Mouse (Mus musculus) natural killer cell, adult 2 months (primary cell): ENCODE measurements around the gene Slc25a44.
"Not testable (repeated sequence)": the region's sequence is repeated elsewhere in the genome, so short reads cannot be mapped to it uniquely, and the experiment has no call there.

ENCODE experiments used
- DNase-seq, 2 experiments: peaks; one replicate each; pipeline ENCODE4 v3.0.0; 2022; ENCODE audit warnings: low spot score in 2 of 2

Gene Slc25a44

DNA sequence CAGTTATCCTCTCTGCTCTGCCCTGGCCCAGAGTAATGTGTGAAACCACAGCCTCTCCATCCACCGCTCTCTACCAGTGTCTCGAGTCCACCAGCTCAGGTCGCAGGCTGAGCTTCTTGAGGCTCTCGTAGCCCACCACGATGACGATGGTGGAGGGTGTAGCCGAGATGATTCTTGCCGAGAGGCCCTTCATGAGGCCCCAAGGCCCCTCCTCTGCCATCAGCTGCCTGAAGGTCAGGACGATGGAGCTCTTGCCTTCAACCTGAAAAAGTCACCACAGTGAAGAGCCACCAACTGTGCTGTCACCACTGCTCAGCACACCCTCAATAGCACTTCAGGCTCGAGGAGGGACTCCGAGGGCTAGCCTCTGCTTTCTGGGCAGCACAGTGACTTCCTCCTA, 12.3 kb downstream of the Slc25a44 start:
- peak; percentile 53 to 77 for DNase-seq

DNA sequence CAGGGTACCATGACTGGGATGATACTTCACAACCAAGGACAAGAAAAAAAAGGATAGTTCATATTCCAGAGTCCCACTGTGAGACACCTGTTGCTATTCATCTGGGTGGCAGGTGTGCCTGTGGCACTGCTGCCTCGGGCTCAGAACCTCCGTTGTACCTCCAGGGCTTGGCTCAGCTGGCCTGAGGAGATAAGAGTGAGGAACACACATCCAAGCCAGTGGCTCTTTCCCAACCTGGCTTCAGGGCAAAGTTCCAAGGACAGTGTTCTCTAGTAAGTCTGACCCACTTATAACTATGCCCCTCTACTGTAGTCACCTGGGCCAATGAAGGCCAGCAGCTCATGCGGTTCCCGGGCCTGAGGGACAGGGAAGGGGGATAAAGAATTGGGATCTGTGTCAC, 13.3 kb downstream of the Slc25a44 start:
- DNase-seq = no peak

DNA sequence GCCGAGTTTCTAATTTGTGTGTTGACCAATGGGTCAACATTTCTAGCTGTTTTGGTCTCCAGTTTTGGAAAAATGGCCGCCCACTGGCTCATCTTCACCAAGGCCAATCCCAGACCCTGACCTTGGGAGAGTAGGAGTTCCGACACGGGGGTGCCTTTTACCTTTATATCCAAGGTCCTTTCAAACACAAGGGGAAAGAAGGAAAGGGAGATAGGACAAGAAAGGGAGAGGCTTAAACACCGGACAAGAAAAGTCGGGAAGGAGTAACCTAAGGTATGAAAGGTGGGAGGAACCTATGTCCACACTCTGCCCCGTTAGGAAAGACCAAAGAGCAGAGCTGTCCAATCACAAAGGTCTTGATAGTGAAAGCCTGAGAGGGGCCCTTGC, 14.3 kb downstream of the Slc25a44 start:
- DNase-seq = no peak

DNA sequence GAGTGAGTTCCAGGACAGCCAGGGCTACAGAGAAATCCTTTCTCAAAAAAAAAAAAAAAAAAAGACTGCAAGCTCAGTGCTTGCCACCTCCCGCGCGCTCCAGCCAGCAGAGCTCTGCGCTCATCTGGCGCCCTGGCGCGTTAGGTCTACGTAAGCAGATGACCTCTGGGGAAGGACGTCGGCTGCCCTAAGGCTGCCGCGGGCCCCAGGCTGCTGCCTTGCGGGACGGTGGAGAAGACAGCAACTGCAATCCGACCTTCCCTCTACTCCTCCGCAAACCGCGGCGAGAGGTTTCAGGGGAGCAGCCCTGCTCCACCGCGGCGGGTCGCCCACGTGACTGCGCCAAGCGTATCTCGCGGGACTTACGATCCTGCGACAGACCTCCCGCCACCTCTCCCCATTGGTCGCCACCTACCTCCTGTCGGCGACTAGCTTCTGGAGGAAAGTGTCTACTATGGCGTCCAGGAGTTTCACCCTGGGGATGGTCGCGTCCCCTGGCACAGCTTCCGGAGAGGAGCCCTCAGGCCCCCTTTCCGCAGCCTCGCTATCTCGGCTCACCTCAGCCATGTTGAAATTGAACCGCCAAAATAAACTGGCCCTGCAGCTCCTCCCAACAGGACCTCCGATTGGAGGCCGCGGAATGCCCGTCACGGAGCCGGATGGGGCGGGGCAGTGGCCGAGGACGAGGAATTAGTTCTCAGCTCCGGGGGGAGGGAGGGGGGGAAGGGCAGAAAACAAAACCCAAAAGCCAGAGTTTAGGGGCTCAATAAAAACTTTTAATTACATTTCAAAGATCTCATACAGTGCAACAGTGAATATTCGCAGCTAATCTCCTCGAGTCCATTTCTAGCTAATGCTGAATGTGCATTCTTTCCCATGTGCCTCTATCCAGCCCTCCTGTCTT, 14.9 kb downstream of the Slc25a44 start, which contains the start of gene Pmf1:
Gene Pmf1 (minus strand): TSS at position 591 of the 904 bp plus-strand sequence.
- DNase-seq = peak; percentile 89 to 91

DNA sequence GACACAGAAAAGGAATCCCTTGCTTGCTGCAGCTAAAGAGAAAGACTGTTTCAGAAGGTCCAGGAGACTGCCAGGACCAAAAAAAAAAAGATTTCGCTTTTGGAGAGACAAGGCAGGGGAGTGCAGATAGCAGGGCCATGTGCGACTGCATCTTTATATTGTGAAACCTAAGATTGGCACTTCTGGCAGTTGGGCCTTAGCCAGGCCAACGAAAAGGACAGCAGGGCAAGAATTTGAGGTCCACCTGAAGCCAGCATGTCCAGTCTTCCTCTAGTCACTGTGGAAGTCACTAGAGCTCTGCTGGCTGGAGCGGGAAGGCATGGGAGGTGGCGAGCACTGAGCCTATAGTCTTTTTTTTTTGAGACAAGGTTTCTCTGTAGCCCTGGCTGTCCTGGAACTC, 16.0 kb downstream of the Slc25a44 start:
- no peak for DNase-seq

DNA sequence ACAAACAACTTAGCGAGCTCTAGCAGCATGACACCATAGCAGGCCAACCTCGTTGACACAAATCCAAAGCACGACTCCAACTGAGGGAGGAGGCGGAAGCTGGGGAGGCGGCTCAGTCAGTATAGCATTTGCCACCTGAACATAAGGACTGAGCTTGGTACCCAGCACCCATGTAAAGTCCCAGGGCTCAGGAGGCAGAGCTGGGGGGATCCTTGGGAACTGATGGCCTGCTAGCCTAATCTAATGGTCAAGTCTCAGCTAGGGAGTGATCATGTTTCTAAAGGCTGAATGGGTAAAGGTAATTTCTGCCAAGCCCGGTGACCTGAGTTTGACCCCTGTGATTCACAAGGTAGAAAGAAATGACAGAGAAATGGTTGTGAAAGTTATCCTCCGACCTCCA, 17.4 kb downstream of the Slc25a44 start:
- DNase-seq = no peak

DNA sequence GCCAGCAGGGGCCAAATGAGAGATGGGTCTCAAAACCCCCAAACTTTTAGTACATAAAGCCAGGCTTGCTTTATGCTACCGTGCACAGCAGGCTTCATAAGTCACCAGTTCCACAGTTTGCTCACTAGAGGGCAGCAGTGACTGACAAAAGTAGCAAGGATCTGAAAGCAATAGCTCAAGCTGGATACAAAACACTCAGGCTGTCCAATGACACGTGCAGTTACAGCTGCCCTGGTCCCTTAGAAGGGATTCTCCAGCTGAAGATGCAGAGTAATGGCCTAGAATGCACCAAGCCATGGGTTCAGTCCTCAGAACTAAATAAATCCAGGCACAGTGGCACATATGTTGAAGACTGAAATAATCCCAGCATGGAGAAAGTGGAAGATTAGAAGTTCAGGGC, 17.8 kb downstream of the Slc25a44 start:
- DNase-seq = peak; percentile 61 to 64

DNA sequence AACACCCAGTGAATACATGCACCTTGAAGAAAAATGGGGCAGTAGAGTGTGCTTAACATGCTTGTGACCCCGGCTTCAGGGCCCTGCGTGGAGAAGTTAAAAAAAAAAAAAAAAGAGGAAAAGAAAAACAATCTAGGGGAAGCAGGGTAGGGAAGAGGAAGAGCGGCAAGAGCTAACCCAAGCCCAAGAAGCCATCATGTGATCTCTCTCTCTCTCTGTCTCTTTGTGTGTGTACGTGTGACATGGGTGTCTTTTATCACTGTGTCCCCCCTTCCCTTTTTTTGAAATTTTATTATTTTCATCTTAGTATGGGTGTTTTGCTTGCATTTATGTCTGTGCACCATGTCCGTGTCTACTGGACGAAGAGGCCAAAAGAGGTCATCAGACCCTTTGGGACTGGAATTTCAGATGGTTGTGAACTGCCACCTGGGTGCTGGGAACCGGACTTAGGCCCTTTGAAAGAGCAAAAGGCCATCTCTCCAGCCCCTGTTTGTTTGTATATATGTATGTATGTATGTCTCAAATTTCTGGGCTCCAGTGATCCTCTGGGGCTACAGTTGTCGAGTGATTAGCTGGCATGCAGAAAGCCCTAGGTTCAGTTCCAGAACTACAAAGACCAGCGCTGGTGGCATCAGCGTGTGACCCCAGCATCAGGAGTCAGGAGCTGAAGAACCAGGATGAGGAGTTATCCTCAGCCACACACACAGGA, 21.3 kb downstream of the Slc25a44 start:
- DNase-seq = no peak

DNA sequence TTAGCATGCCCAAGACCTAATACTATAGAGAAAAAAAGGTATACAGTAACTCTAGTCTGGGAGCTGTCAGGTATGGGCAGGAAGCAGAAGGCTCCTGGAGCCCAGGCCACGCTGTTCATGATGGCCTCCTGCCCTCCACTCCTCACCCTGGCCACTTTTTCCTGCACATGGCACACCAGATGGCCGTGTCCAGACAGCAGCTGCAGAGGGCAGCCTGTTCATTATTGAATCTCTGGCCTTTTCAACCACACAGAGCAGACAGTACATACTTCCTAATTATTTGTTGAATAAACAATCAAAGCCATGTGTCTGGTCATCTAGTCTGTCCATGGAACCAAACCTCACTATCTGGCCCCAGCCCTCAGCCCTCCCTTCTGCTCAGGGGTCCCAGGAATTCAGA, 26.3 kb downstream of the Slc25a44 start:
- no peak for DNase-seq

DNA sequence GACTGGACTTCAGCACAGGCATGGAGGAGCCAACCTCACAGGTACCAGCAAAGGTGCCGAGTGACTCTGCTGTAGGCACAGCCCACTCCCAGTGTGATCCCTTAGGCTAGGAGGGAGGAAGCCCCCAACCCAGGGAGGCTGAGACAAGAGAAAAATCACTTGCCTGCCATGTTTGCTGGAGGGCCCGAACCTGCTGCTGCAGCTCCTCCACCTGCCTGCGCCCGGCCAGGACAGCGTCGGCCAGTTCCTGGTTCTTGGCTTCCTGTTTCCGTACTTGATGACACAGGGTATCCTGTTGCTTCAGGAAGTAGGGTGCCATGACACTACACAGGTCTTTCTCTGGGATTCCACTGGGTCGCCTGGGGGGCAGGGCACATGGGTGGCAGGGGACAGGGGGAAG, 29.2 kb downstream of the Slc25a44 start:
- no peak for DNase-seq

DNA sequence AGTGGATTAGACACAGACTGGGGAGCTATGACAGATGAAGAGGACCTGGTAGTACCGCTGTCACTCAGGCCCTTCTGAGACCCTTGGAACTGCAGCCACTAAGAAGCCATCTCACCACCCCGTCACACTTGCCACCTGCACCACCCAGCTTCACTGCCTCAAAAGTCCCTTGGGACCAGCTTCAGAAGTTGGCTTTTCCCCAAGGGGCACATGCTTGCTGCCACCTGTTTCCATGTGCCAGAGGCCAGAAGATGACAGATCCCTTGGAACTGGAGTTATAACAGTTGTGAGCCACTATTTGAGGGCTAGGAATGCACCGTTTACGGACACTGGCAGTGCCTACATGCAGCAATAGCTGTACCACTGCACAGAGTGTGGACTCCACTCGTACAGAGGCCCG, 29.7 kb downstream of the Slc25a44 start:
- DNase-seq = peak in 1 of 2 experiments; percentile 51

DNA sequence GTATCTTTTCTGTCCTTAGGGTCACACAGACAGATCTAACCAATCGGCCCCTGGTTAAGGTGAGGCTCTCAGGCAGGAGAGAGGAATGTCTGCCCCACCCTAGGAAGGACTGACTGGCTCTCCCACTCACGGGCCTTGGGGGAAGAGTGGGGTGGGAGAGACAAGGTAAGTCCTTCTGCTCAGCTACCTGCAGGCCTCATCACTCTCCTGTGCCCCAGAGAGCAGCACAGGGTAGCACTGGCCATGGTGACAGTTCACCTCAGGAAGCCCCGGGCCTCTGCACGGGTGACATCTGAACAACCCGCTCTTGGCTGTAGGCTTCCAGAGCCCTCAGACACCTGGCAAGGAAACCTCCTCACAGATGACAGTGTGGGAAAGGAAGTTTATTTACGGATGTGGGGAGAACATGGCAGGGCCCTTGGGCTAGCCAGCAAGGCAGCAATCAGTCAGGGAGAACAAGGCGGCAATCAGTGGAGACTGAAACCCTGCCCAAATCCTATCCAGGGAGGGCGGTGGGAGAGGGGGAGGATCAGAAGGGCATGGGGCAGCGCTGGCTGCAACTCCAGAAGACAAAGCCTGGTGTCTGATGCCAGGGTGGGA, 31.1 kb downstream of the Slc25a44 start:
- no peak for DNase-seq

DNA sequence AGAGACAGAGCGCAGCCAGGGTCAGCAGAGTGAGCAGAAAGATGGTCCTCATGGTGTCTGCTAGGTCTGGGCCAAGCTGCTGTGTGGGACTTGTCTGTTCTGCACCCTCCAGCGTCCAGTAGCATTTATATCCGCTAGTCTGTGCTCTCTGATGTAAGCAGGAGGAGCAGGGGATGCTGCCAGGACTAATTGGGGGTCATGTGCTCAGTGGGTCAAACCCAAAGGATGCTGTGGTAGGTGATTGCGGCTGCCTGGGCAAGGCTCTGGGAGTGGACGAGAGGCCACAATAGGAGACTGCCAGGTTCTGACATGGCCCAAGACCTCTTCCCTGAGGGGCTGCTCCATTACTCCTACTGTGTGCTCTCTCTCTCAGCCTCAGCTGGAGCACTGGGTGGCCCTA, 40.6 kb downstream of the Slc25a44 start, which contains the start of gene Bglap:
Gene Bglap (minus strand): TSS at position 101 of the 400 bp plus-strand sequence.
- DNase-seq = no peak

DNA sequence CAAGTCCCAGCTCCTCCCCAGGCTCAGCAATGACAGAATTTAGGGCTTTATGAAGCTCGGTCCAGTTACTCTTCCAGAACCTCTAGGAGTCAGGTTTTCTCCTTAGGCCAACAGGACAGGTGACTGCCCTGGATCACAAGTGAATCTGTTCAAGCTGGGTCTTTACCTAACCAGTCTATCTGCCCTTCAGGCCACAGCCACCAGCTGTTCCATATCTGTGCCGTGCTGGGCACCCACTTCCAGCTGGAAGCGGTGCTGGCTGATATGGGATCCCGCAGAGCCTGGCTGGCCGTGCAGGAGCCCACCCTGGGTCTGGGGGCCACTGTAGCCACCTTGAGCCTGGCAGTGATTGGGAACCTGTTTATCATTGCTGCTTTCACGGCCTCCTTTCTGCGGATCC, 42.6 kb downstream of the Slc25a44 start:
- not testable (repeated sequence) for DNase-seq

DNA sequence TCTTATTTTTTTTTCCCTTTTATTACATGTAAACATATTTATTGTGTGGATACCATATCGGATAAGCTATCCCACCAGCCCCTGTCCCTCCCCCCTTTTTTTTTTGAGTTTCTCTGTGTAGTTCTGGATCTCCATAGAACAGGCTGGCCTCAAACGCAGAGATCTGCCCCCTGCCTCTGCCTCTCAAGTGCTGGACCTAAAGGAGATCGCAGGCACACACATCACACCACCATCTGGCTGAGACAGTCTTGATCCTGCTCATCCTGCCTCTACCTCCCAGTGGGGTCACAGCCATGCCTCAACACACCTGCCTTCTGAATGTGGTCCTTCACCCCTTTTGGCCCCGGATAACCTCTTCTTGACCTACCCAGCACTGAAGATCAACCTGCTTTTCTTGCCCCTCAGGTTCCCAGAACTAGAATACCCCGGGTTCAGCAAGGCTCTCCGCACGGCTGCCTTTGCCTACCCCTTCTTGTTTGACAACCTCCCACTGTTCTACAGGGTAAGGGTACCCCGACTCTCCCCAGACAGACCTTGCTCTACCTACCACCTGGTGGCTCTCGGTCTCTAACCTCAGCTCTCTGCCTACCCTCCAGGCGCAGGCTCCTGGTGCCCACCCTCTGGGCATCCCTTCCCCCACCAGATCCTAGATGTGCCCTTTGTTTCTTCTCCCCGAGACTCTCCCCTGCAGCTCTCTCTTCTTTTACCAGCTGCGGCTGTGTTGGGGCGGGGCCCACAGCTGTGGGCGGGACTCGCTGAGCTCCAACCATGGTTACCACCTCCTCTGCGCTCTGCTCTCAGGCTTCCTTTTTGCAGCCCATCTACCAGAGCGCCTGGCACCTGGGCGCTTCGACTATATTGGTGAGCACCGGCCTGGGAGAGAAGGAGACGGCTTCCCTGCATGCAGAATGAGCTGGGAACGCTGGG, 43.3 kb downstream of the Slc25a44 start:
- DNase-seq = not testable (repeated sequence)

DNA sequence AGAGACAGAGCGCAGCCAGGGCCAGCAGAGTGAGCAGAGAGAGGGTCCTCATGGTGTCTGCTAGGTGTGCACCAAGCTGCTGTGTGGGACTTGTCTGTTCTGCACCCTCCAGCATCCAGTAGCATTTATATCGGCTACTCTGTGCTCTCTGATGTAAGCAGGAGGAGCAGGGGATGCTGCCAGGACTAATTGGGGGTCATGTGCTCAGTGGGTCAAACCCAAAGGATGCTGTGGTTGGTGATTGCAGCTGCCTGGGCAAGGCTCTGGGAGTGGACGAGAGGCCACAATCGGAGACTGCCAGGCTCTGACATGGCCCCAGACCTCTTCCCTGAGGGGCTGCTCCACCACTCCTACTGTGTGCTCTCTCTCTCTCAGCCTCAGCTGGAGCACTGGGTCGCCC, 46.3 kb downstream of the Slc25a44 start, which contains the start of gene Bglap2:
Gene Bglap2 (minus strand): TSS at position 101 of the 400 bp plus-strand sequence.
- not testable (repeated sequence) for DNase-seq

DNA sequence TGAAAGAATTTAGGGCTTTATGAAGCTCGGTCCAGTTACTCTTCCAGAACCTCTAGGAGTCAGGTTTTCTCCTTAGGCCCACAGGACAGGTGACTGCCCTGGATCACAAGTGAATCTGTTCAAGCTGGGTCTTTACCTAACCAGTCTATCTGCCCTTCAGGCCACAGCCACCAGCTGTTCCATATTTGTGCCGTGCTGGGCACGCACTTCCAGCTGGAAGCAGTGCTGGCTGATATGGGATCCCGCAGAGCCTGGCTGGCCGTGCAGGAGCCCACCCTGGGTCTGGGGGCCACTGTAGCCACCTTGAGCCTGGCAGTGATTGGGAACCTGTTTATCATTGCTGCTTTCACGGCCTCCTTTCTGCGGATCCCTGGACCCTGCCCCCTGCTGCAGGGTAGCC, 48.3 kb downstream of the Slc25a44 start:
- DNase-seq = not testable (repeated sequence)

DNA sequence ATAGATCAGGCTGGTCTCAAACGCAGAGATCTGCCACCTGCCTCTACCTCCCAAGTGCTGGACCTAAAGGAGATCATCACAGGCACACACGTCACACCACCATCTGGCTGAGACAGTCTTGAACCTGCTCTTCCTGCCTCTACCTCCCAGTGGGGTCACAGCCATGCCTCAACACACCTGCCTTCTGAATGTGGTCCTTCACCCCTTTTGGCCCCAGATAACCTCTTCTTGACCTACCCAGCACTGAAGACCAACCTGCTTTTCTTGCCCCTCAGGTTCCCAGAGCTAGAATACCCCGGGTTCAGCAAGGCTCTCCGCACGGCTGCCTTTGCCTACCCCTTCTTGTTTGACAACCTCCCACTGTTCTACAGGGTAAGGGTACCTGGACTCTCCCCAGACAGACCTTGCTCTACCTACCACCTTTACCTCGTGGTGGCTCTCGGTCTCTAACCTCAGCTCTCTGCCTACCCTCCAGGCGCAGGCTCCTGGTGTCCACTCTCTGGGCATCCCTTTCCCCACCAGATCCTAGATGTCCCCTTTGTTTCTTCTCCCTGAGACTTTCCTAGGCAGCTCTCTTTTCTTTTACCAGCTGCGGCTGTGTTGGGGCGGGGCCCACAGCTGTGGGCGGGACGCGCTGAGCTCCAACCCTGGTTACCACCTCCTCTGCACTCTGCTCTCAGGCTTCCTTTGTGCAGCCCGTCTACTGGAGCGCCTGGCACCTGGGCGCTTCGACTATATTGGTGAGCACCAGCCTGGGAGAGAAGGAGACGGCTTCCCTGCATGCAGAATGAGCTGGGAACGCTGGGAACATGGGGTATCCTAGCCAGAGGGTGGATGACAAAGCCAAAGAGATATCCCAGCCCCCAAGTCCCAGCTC, 49.0 kb downstream of the Slc25a44 start:
- not testable (repeated sequence) for DNase-seq

DNA sequence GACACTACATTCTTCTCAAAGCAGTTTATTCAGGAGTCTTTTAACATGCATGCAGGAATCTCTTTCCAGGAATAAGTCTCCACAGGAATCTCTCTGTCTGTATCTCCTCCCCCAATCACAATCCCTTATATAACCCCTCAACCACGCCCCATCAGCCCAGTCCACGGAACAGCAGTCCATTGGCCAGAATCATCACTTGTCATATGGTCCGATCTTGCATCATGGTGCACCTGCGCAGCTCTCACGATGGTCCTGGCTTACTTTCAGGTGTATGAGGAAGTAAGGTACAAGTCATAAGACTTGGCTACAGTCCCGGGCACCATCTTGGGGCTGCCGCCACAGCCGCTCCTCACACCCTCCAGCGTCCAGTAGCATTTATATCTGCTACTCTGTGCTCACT, 52.3 kb downstream of the Slc25a44 start, which contains the start of gene Bglap3:
Gene Bglap3 (minus strand): TSS at position 101 of the 400 bp plus-strand sequence.
- DNase-seq = not testable (repeated sequence)

DNA sequence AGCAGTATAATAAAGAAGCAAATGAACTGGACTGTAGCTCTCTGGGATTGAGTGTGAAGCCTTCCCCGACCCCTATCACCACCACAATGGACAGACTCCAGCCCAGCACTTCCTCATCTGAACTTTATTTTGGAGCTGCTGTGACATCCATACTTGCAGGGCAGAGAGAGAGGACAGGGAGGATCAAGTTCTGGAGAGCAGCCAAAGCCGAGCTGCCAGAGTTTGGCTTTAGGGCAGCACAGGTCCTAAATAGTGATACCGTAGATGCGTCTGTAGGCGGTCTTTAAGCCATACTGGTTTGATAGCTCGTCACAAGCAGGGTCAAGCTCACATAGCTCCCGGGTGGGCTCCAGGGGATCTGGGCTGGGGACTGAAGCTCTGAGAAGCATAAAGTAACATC, 56.4 kb downstream of the Slc25a44 start:
- DNase-seq = not testable (repeated sequence)
